Mouse (Mus musculus) G1E (cell line): ENCODE results near the gene Gm13277.
"Not testable (repeated sequence)": the region's sequence is repeated elsewhere in the genome, so short reads cannot be mapped to it uniquely, and the experiment has no call there.

Experiments used
- GATA1 ChIP-seq: IDR thresholded peaks from 2 replicates; pipeline ENCODE4 v1.6.1; 2012; ENCODE audit warnings: borderline replicate concordance, low read length, inconsistent platforms, mixed read lengths
- POLR2AphosphoS5 ChIP-seq: IDR thresholded peaks from 2 replicates; pipeline ENCODE4 v1.6.1; 2012; ENCODE audit warnings: low read depth, low read length, inconsistent platforms; ENCODE audit not compliant: insufficient replicate concordance
- TAL1 ChIP-seq: conservative IDR thresholded peaks from 2 replicates; pipeline ENCODE4 v1.6.1; 2012; ENCODE audit warnings: low read depth, low read length, inconsistent platforms, mixed read lengths

DNA sequence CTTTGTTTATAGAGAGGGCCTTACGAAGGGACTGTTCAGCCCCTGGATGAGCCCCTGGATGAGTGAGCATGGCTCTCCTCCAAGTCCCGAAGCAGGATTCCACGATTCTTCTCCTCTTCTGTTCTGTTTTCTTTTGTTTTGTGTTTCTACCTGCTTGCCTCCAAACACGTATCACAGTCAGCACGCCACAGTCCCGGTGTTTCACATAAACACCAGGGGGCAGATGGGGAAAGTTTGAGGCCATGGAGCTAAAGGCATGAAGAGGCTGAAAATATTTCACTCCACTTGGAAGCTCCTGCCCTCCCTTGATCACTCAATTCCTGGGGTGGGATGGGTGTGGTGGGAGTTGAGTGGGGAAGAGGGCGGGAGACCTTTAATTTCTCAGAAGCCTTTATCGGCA, 26.7 kb upstream of the Gm13277 start:
- not testable (repeated sequence) for TF ChIP-seq POLR2AphosphoS5, TAL1, GATA1
